Mouse (Mus musculus) CH12.LX (cell line): ENCODE data around the gene Poglut1. TPM values are rescaled to one million over a fixed set of nuclear protein-coding genes. Genes with fewer than 3 reads are reported as not detected.

Experiments
- DNase-seq: peaks from one replicate; pipeline ENCODE4 v3.0.0-alpha.2; 2013; ENCODE audit errors: extremely low read depth
- H3K27ac ChIP-seq: 2 replicates; pipeline ENCODE4 v1.5.1; 2012; ENCODE audit warnings: low read depth, mild to moderate bottlenecking, control low read depth, moderate library complexity; ENCODE audit not compliant: insufficient read depth
- H3K27me3 ChIP-seq: replicated peaks from 2 replicates; pipeline ENCODE3; 2012; ENCODE audit warnings: inconsistent platforms
- H3K36me3 ChIP-seq, 2 experiments: replicated peaks in 1 of 2; 2 replicates each; pipeline versions ENCODE3 to v1.6.1; 2012; ENCODE audit warnings: inconsistent platforms in 1 of 2, low read length in 1 of 2, mild to moderate bottlenecking in 1 of 2, mixed read lengths in 1 of 2, moderate library complexity in 1 of 2; ENCODE audit not compliant: control insufficient read depth in 1 of 2, insufficient read depth in 1 of 2
- H3K4me1 ChIP-seq, 2 experiments: 2 replicates each; pipeline ENCODE4 v1.6.1; 2012; ENCODE audit warnings: inconsistent platforms in 1 of 2, moderate library complexity in 1 of 2; ENCODE audit not compliant: insufficient read depth in 2 of 2, control insufficient read depth in 1 of 2
- H3K4me2 ChIP-seq: 2 replicates; pipeline ENCODE4 v1.6.1; 2012; ENCODE audit warnings: low read depth, mild to moderate bottlenecking, control low read depth; ENCODE audit not compliant: poor library complexity, insufficient read depth, severe bottlenecking
- H3K4me3 ChIP-seq, 3 experiments: fragments of 150-350 bp in 1 of 3; sonication (generic) in 1 of 3; replicated peaks in 1 of 3; 2 replicates each; pipeline versions ENCODE3 to v1.5.1; 2011 to 2012; ENCODE audit warnings: low read depth in 2 of 3, low read length in 2 of 3, mild to moderate bottlenecking in 2 of 3, moderate library complexity in 2 of 3, control low read depth in 1 of 3, improper control_type of control experiment in 1 of 3, inconsistent platforms in 1 of 3, mixed read lengths in 1 of 3; ENCODE audit not compliant: poor library complexity in 1 of 3
- H3K79me2 ChIP-seq: replicated peaks from 2 replicates; pipeline ENCODE4 v1.6.1; 2012; ENCODE audit warnings: mild to moderate bottlenecking, moderate library complexity; ENCODE audit not compliant: control insufficient read depth, poor library complexity, insufficient read depth, severe bottlenecking; ENCODE audit errors: extremely low read depth
- H3K9ac ChIP-seq: 2 replicates; pipeline ENCODE4 v1.6.1; 2012; ENCODE audit warnings: low read depth, mild to moderate bottlenecking, control low read depth, moderate library complexity; ENCODE audit not compliant: insufficient read depth
- H3K9me3 ChIP-seq: replicated peaks from 2 replicates; pipeline ENCODE3; 2012; ENCODE audit warnings: low read length, inconsistent platforms, mixed read lengths
- MXI1 ChIP-seq: IDR thresholded peaks from 2 replicates; pipeline ENCODE4 v1.6.1; 2011; ENCODE audit warnings: mild to moderate bottlenecking, low read depth, low read length, improper control_type of control experiment
- ZNF384 ChIP-seq: IDR thresholded peaks from 2 replicates; pipeline ENCODE4 v1.6.1; 2012; ENCODE audit warnings: low read depth, low read length, improper control_type of control experiment, inconsistent platforms
- dilution Hi-C: fragments of 300-500 bp; cut with MboI; formaldehyde crosslinking; loops from 2 replicates; pipeline ENCODE4 v1.14.3; 2020; ENCODE audit warnings: low sequenced_read_pairs; ENCODE audit not compliant: extremely low pct_unique_long_range_greater_than_20kb, extremely low pct_ligation_motif_present
- in situ Hi-C: fragments of 300-500 bp; cut with MboI; formaldehyde crosslinking; loops from 3 replicates; pipeline ENCODE4 v1.14.3; 2019; ENCODE audit warnings: low sequenced_read_pairs, low pct_ligation_motif_present, low pct_unique_long_range_greater_than_20kb, mixed read lengths
- polyA plus RNA-seq: library from polyadenylated mRNA; unstranded; fragments of >175 nt; gene quantifications from 2 replicates; pipeline ENCODE4 v1.2.1, GENCODE M21; 2012; ENCODE audit warnings: low read depth; ENCODE audit not compliant: insufficient read length
- total RNA-seq, 2 experiments: library from RNA; depleted of rRNA; stranded (reverse); fragments of 300-350 nt in 1 of 2; fragments of >200 nt in 1 of 2; gene quantifications; 2 replicates each; pipeline ENCODE4 v1.2.3; 2012 to 2014

Gene Poglut1
- total and polyA plus RNA-seq, 3 experiments, result 41.4 to 65.6 (median 54.7) TPM

GRCm38 (mm10) chr16:38475681-38476311 lies 74.3 kb downstream of the Poglut1 start:
- Histone ChIP-seq H3K27ac (peak overlapping the region; percentile 61), H3K4me2 (0 out of 2 replicates have a peak overlapping the region, but pooled peaks have one; percentile 6), H3K9ac (no peak overlapping the region), H3K36me3 (peaks cover 78 to 87% of the 10 kb centered on the region in 2 experiments), H3K4me1 (peaks cover 13 to 89% of the 10 kb centered on the region in 2 experiments), H3K27me3 (no peaks in the 10 kb centered on the region), H3K79me2 (peaks cover 76% of the 10 kb centered on the region), H3K4me3 (peak overlapping the region in 2 of 3 experiments; percentile 4 to 49), H3K9me3 (no peaks in the 10 kb centered on the region)
- dilution Hi-C loops (no loop called here), in situ Hi-C loops (no loop called here)
- no peak for DNase-seq
- TF ChIP-seq MXI1 (no peak), ZNF384 (0 out of 2 replicates have a peak, but pooled peaks have one; percentile 20)

Other genes starting within 250 kb of the Poglut1 start
- 3.9 TPM in 2 replicates for gene Maats1, start 208.1 kb downstream of the Poglut1 start, total RNA-seq (2012; rRNA removed)
- gene Maats1, start 208.1 kb downstream of the Poglut1 start, total RNA-seq (2014; rRNA removed), result 1.7 and 1.9 TPM in 2 replicates
- 2.0 and 2.9 TPM in 2 replicates for gene Maats1, start 208.1 kb downstream of the Poglut1 start, polyA plus RNA-seq
- 643 and 706 TPM in 2 replicates for gene Cox17, start 203.3 kb downstream of the Poglut1 start, total RNA-seq (2012; rRNA removed)
- gene Cox17, start 203.3 kb downstream of the Poglut1 start, total RNA-seq (2014; rRNA removed), result 410 and 438 TPM in 2 replicates
- gene Cox17, start 203.3 kb downstream of the Poglut1 start, polyA plus RNA-seq, result 533 and 622 TPM in 2 replicates
- gene Gm21987, start 203.2 kb downstream of the Poglut1 start, total RNA-seq (2012; rRNA removed), result 0.42 TPM in 1 of 2 replicates, not detected in the other
- not detected in 2 replicates for gene Gm21987, start 203.2 kb downstream of the Poglut1 start, total RNA-seq (2014; rRNA removed)
- 0.87 TPM in 1 of 2 replicates, not detected in the other for gene Gm21987, start 203.2 kb downstream of the Poglut1 start, polyA plus RNA-seq
- 1.0 and 3.6 TPM in 2 replicates for gene Popdc2, start 188.0 kb downstream of the Poglut1 start, total RNA-seq (2012; rRNA removed)
- gene Popdc2, start 188.0 kb downstream of the Poglut1 start, total RNA-seq (2014; rRNA removed), result 0.17 and 0.30 TPM in 2 replicates
- gene Popdc2, start 188.0 kb downstream of the Poglut1 start, polyA plus RNA-seq, result 0.35 and 1.1 TPM in 2 replicates
- gene Pla1a, start 117.1 kb downstream of the Poglut1 start, total RNA-seq (2012; rRNA removed), result 20.6 and 27.9 TPM in 2 replicates
- 12.3 and 14.3 TPM in 2 replicates for gene Pla1a, start 117.1 kb downstream of the Poglut1 start, total RNA-seq (2014; rRNA removed)
- gene Pla1a, start 117.1 kb downstream of the Poglut1 start, polyA plus RNA-seq, result 9.3 and 11.0 TPM in 2 replicates
- 47.3 and 67.7 TPM in 2 replicates for gene Adprh, start 97.6 kb downstream of the Poglut1 start, total RNA-seq (2012; rRNA removed)
- gene Adprh, start 97.6 kb downstream of the Poglut1 start, total RNA-seq (2014; rRNA removed), result 44.9 and 45.3 TPM in 2 replicates
- gene Adprh, start 97.6 kb downstream of the Poglut1 start, polyA plus RNA-seq, result 82.9 and 93.2 TPM in 2 replicates
- 43.6 and 46.2 TPM in 2 replicates for gene Cd80, start 94.7 kb downstream of the Poglut1 start, total RNA-seq (2012; rRNA removed)
- gene Cd80, start 94.7 kb downstream of the Poglut1 start, total RNA-seq (2014; rRNA removed), result 54.3 and 57.8 TPM in 2 replicates
- gene Cd80, start 94.7 kb downstream of the Poglut1 start, polyA plus RNA-seq, result 37.0 and 39.5 TPM in 2 replicates
- gene Timmdc1, start 27.6 kb downstream of the Poglut1 start, total RNA-seq (2012; rRNA removed), result 49.7 and 50.1 TPM in 2 replicates
- gene Timmdc1, start 27.6 kb downstream of the Poglut1 start, total RNA-seq (2014; rRNA removed), result 32.5 and 36.5 TPM in 2 replicates
- gene Timmdc1, start 27.6 kb downstream of the Poglut1 start, polyA plus RNA-seq, result 45.1 and 45.3 TPM in 2 replicates
- 61.9 and 66.5 TPM in 2 replicates for gene Tmem39a, start 8.4 kb upstream of the Poglut1 start, total RNA-seq (2012; rRNA removed)
- gene Tmem39a, start 8.4 kb upstream of the Poglut1 start, total RNA-seq (2014; rRNA removed), result 42.3 and 52.3 TPM in 2 replicates
- gene Tmem39a, start 8.4 kb upstream of the Poglut1 start, polyA plus RNA-seq, result 120 and 137 TPM in 2 replicates
- gene Arhgap31, start 163.0 kb upstream of the Poglut1 start, total RNA-seq (2012; rRNA removed), result 1.1 and 2.0 TPM in 2 replicates
- 0.05 and 0.15 TPM in 2 replicates for gene Arhgap31, start 163.0 kb upstream of the Poglut1 start, total RNA-seq (2014; rRNA removed)
- gene Arhgap31, start 163.0 kb upstream of the Poglut1 start, polyA plus RNA-seq, result 0.61 and 0.76 TPM in 2 replicates
- not detected in 2 replicates for gene B4galt4, start 192.0 kb upstream of the Poglut1 start, total RNA-seq (2012; rRNA removed)
- gene B4galt4, start 192.0 kb upstream of the Poglut1 start, total RNA-seq (2014; rRNA removed), result not detected in 2 replicates
- not detected in 2 replicates for gene B4galt4, start 192.0 kb upstream of the Poglut1 start, polyA plus RNA-seq